Mouse (Mus musculus) heart, embryonic 15.5 days (tissue): ENCODE measurements around the gene Spsb4. TPM values are rescaled to one million over a fixed set of nuclear protein-coding genes. Genes with fewer than 3 reads are reported as not detected.

Experiments used
- ATAC-seq: fragments of 200-750 bp; cut with Nextera tagmentation; replicated peaks from 2 replicates; pipeline ENCODE4 v1.8.0; 2017; ENCODE audit warnings: low read depth, moderate TSS enrichment; ENCODE audit not compliant: insufficient number of reproducible peaks, insufficient read depth, low FRiP score
- H3K27ac ChIP-seq: fragments of 300-500 bp; sonication (generic); 2 replicates; pipeline ENCODE4 v1.5.1; 2015; ENCODE audit warnings: mild to moderate bottlenecking, inconsistent platforms
- H3K27me3 ChIP-seq: fragments of 300-500 bp; sonication (generic); 2 replicates; pipeline ENCODE4 v1.6.1; 2015; ENCODE audit warnings: inconsistent platforms
- H3K36me3 ChIP-seq: fragments of 300-500 bp; sonication (generic); 2 replicates; pipeline ENCODE4 v1.6.1; 2015; ENCODE audit warnings: mild to moderate bottlenecking, inconsistent platforms
- H3K4me1 ChIP-seq: fragments of 300-500 bp; sonication (generic); replicated peaks from 2 replicates; pipeline ENCODE4 v1.6.1; 2015; ENCODE audit warnings: inconsistent platforms
- H3K4me2 ChIP-seq: fragments of 300-500 bp; sonication (generic); 2 replicates; pipeline ENCODE4 v1.6.1; 2015; ENCODE audit warnings: inconsistent platforms, mild to moderate bottlenecking, moderate library complexity
- H3K4me3 ChIP-seq: fragments of 300-500 bp; sonication (generic); 2 replicates; pipeline ENCODE4 v1.5.1; 2015; ENCODE audit warnings: mild to moderate bottlenecking, inconsistent platforms
- H3K9ac ChIP-seq: fragments of 300-500 bp; sonication (generic); 2 replicates; pipeline ENCODE4 v1.6.1; 2015; ENCODE audit warnings: mild to moderate bottlenecking, inconsistent platforms
- H3K9me3 ChIP-seq: fragments of 300-500 bp; sonication (generic); replicated peaks from 2 replicates; pipeline ENCODE4 v1.6.1; 2016; ENCODE audit warnings: inconsistent platforms
- WGBS: fragments of 180-500 bp; shearing (Covaris S2); methylation state at CpG from one replicate; pipeline ENCODE4 v1.1.7; 2015; ENCODE audit warnings: mixed read lengths; 5-methylcytosine and 5-hydroxymethylcytosine counted together
- polyA plus RNA-seq: library from polyadenylated mRNA; unstranded; fragments of >200 nt; fragmentation: Nextera tagmentation; extraction: Ambion mirVana; gene quantifications from 2 replicates; pipeline ENCODE4 v1.2.1, GENCODE M21; 2015

Gene Spsb4
- polyA plus RNA-seq, 1 experiment from 2014 or later = 48.1 TPM

- Histone ChIP-seq H3K9me3 (no peaks in the 10 kb centered on the region), H3K9ac (no peak overlapping the region), H3K27me3 (no peaks in the 10 kb centered on the region), H3K4me2 (no peak overlapping the region), H3K27ac (peak overlapping the region; percentile 17; the same call in 1 of the 2 replicates), H3K4me1 (peaks cover 81% of the 10 kb centered on the region), H3K4me3 (no peak overlapping the region), H3K36me3 (no peaks in the 10 kb centered on the region)
- no peak for ATAC-seq
- 40% methylated on average over 13 of the region's 13 CpGs for WGBS
These were observed 39.1 kb downstream of the Spsb4 start for GRCm38 (mm10) chr9:96979417-96980030.

GRCm38 (mm10) chr9:96978147-96978782 lies 40.4 kb downstream of the Spsb4 start:
- Histone ChIP-seq H3K27ac (peak overlapping the region; percentile 84), H3K4me3 (no peak overlapping the region), H3K4me1 (peaks cover 71% of the 10 kb centered on the region), H3K36me3 (no peaks in the 10 kb centered on the region), H3K9me3 (no peaks in the 10 kb centered on the region), H3K9ac (no peak overlapping the region), H3K27me3 (no peaks in the 10 kb centered on the region), H3K4me2 (no peak overlapping the region)
- 67% methylated on average over 10 of the region's 10 CpGs for WGBS
- ATAC-seq = no peak

GRCm38 (mm10) chr9:96977287-96978145 lies 41.1 kb downstream of the Spsb4 start:
- ATAC-seq = peak; percentile 71
- peak overlapping the region; percentile 84 for H3K27ac ChIP-seq
- 0 out of 2 replicates have a peak overlapping the region, but pooled peaks have one; percentile 11 for H3K4me2 ChIP-seq
- no peaks in the 10 kb centered on the region for H3K9me3 ChIP-seq
- 19% methylated on average over 13 of the region's 13 CpGs for WGBS
- H3K36me3 ChIP-seq = no peaks in the 10 kb centered on the region
- peaks cover 66% of the 10 kb centered on the region for H3K4me1 ChIP-seq
- H3K9ac ChIP-seq = no peak overlapping the region
- H3K27me3 ChIP-seq = no peaks in the 10 kb centered on the region
- H3K4me3 ChIP-seq = no peak overlapping the region

GRCm38 (mm10) chr9:96973091-96973490 lies 45.6 kb downstream of the Spsb4 start:
- no peak for ATAC-seq
- WGBS = 83% methylated on average over 9 of the region's 9 CpGs
- H3K4me2 ChIP-seq = no peak overlapping the region
- H3K9me3 ChIP-seq = no peaks in the 10 kb centered on the region
- H3K27ac ChIP-seq = peak overlapping the region; percentile 64
- H3K27me3 ChIP-seq = no peaks in the 10 kb centered on the region
- no peak overlapping the region for H3K9ac ChIP-seq
- no peak overlapping the region for H3K4me3 ChIP-seq
- no peaks in the 10 kb centered on the region for H3K36me3 ChIP-seq
- H3K4me1 ChIP-seq = peaks cover 36% of the 10 kb centered on the region

- Histone ChIP-seq H3K4me1 (peaks cover 23% of the 10 kb centered on the region), H3K9me3 (no peaks in the 10 kb centered on the region), H3K4me3 (no peak overlapping the region), H3K27me3 (no peaks in the 10 kb centered on the region), H3K36me3 (no peaks in the 10 kb centered on the region), H3K4me2 (no peak overlapping the region), H3K27ac (peak overlapping the region; percentile 64), H3K9ac (no peak overlapping the region)
- ATAC-seq = peak; percentile 79
- WGBS = 30% methylated on average over 9 of the region's 9 CpGs
These were observed 46.8 kb downstream of the Spsb4 start for GRCm38 (mm10) chr9:96971625-96972404.

- WGBS = 54% methylated on average over 1 of the region's 1 CpGs
- Histone ChIP-seq H3K4me3 (no peak overlapping the region), H3K9ac (no peak overlapping the region), H3K9me3 (no peaks in the 10 kb centered on the region), H3K36me3 (no peaks in the 10 kb centered on the region), H3K27me3 (no peaks in the 10 kb centered on the region), H3K4me2 (no peak overlapping the region), H3K4me1 (peaks cover 32% of the 10 kb centered on the region), H3K27ac (no peak overlapping the region)
- ATAC-seq = no peak
These were observed 51.1 kb downstream of the Spsb4 start for GRCm38 (mm10) chr9:96967516-96967915.

GRCm38 (mm10) chr9:96966465-96966864 lies 52.2 kb downstream of the Spsb4 start:
- no peak overlapping the region for H3K4me3 ChIP-seq
- H3K9ac ChIP-seq = no peak overlapping the region
- H3K9me3 ChIP-seq = no peaks in the 10 kb centered on the region
- no peak overlapping the region for H3K27ac ChIP-seq
- WGBS = 92% methylated on average over 7 of the region's 7 CpGs
- H3K36me3 ChIP-seq = no peaks in the 10 kb centered on the region
- H3K27me3 ChIP-seq = no peaks in the 10 kb centered on the region
- no peak overlapping the region for H3K4me2 ChIP-seq
- no peak for ATAC-seq
- H3K4me1 ChIP-seq = peaks cover 32% of the 10 kb centered on the region

- Histone ChIP-seq H3K27me3 (no peaks in the 10 kb centered on the region), H3K36me3 (no peaks in the 10 kb centered on the region), H3K4me1 (peaks cover 39% of the 10 kb centered on the region), H3K4me3 (no peak overlapping the region), H3K27ac (peak overlapping the region; percentile 66), H3K9ac (no peak overlapping the region), H3K4me2 (no peak overlapping the region), H3K9me3 (no peaks in the 10 kb centered on the region)
- ATAC-seq = no peak
- 52% methylated on average over 13 of the region's 13 CpGs for WGBS
These were observed 55.0 kb downstream of the Spsb4 start for GRCm38 (mm10) chr9:96963443-96964215.

- peak overlapping the region; percentile 12; the same call in 1 of the 2 replicates for H3K9ac ChIP-seq
- peaks cover 48% of the 10 kb centered on the region for H3K4me1 ChIP-seq
- 0 out of 2 replicates have a peak, but pooled peaks have one; percentile 2 for ATAC-seq
- no peak overlapping the region for H3K4me3 ChIP-seq
- no peaks in the 10 kb centered on the region for H3K27me3 ChIP-seq
- H3K27ac ChIP-seq = peak overlapping the region; percentile 66
- no peaks in the 10 kb centered on the region for H3K36me3 ChIP-seq
- WGBS = 52% methylated on average over 8 of the region's 8 CpGs
- no peaks in the 10 kb centered on the region for H3K9me3 ChIP-seq
- H3K4me2 ChIP-seq = no peak overlapping the region
These were observed 55.9 kb downstream of the Spsb4 start for GRCm38 (mm10) chr9:96962714-96963113.

GRCm38 (mm10) chr9:96961986-96962701 lies 56.5 kb downstream of the Spsb4 start:
- 38% methylated on average over 17 of the region's 17 CpGs for WGBS
- Histone ChIP-seq H3K4me2 (no peak overlapping the region), H3K9me3 (no peaks in the 10 kb centered on the region), H3K4me1 (peaks cover 53% of the 10 kb centered on the region), H3K36me3 (no peaks in the 10 kb centered on the region), H3K9ac (no peak overlapping the region), H3K27me3 (no peaks in the 10 kb centered on the region), H3K27ac (peak overlapping the region; percentile 66), H3K4me3 (no peak overlapping the region)
- peak; percentile 29; the same call in 1 of the 2 replicates for ATAC-seq
